Mouse (Mus musculus) CH12.LX (cell line): ENCODE measurements around the gene Itgb7.

Experiments used
- CHD1 ChIP-seq: IDR thresholded peaks from 2 replicates; pipeline ENCODE4 v1.6.1; 2012; ENCODE audit warnings: low read depth, low read length, improper control_type of control experiment, inconsistent platforms
- POLR2A ChIP-seq: IDR thresholded peaks from 2 replicates; pipeline ENCODE4 v1.6.1; 2011; ENCODE audit warnings: low read depth, mild to moderate bottlenecking, improper control_type of control experiment, low read length

- TF ChIP-seq POLR2A (no peak), CHD1 (no peak)
These were observed 55.0 kb downstream of the Itgb7 start for GRCm38 (mm10) chr15:102176571-102177316.
